Mouse (Mus musculus): Measurements from ENCODE around the gene Pcbp2. TPM values are rescaled to one million over a fixed set of nuclear protein-coding genes. Genes with fewer than 3 reads are reported as not detected.

Gene Pcbp2
- polyA plus RNA-seq, 1 experiment, result 289 TPM

DNA sequence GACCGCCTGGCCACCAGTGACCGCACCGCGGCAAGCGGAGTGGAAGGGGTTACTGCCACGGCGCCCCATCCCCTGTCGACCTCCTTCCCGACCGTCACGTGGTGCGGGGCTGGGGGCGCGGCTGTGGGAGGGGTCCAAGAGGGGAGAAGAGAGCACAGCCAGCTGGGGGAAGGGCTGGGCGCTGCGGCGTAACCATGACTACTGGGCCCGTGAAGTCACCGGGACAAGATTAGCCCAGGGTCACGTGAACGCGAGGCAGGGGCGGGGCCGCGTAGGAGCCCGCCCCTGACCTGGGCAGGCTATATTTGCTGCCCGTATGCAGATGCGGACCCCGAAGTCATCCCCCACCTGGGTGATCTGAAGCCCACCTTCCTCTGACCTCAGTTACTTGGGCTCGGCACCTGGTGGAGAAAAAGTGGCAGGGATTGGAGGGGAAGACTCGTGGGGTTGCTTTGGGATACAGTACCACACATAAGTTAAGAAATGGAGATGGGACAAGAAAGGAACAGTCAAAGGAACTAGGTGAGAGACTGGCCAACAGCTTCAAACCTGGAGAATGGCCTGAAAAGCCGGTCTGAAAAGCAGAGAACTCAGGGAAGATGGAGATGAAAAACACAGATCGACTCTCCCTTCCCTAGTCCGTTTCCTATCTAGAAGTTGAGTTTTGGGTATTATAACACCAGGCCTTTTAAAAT is 40.4 kb downstream of the Pcbp2 start:
- no peak for TF ChIP-seq GATA1 (IDR thresholded peaks at IDR 0.05; ENCODE audit: low read length)

DNA sequence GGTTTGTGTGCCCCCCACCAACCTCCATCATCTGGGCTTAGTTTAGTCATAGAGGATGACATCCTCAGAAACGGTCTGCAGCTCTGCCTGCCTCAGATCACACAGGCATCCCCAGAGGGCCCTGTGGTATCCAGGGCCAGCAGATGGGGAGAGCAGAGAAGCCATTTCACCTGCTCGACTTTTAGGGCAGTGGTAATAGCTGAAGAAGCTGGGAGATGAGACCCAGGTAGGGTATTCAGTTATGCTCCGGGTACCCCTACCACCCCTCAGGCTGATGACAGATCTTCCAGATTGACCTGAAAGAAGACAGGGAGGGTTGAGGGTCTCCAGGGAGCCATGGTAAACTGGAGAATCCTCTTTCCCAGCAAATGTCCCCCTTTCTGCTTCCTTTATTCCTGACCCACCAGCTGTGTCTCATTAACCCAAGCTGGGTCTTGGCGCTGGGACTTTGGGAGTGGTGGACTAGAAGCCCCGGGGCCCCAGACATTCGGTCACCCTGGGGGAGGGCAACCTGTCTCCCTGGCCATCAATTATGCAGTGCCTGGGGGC is 41.0 kb downstream of the Pcbp2 start:
- TF ChIP-seq GATA1 (IDR thresholded peaks at IDR 0.05; ENCODE audit: low read length), result no peak

DNA sequence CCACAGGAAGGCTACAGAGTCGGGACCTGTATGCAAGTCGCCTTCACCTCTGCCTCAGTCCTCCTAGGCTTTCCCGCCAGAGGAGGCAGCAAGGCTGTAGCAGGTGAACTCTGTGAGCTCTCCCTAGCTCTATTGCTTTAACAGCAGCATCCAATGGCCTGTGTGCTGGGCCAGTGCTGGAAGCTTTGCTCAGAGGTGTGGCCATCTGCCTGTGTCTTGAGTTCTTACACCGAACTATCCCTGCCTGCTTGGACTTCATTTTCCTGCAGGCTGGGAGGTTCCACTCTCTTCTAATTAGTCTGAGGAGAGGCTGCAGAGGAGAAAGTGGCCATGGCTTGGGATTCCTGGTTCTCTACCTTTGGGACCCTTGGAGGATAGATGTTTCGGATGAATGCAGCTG is 41.7 kb downstream of the Pcbp2 start:
- TF ChIP-seq GATA1 (IDR thresholded peaks at IDR 0.05; ENCODE audit: low read length), result no peak

DNA sequence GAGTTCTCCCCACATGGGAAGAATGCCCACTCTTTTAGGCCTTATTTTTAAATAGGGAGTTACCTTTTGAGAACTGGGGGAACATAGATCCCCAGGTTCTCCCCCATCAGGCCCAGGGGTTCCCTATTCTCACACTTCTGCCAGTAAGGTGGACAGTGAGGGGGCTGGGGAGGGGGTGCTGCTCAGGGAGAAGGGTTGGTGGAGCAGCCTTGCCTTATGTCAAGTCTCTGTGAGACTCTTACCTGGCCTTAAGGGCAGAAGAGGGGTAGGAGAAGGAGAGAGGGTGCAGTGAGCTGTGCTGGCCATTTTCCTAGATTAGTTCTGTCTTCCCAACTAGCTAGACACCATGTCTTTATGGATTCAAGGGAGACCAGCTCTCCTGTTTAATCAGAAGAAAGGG is 42.1 kb downstream of the Pcbp2 start:
- TF ChIP-seq GATA1 (IDR thresholded peaks at IDR 0.05; ENCODE audit: low read length), result no peak

DNA sequence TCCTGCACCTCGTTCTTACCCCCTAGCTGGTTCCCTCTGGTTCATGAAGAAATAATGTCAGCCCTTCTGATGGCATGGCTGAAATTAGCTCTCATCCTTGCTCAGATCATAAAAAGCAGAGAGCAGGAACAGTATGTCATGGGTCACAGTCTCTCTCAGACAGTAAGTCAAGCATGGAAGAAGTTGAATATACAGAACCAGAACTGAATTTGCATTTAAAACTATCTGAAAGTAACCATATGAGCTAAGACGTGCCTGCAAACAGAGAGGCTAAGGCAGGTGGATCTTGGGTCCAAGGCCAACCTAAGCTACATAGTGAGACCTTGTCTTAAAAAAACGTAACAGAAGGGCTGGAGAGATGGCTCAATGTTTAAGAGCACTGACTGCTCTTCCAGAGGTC is 42.7 kb downstream of the Pcbp2 start:
- no peak for TF ChIP-seq GATA1 (IDR thresholded peaks at IDR 0.05; ENCODE audit: low read length)

DNA sequence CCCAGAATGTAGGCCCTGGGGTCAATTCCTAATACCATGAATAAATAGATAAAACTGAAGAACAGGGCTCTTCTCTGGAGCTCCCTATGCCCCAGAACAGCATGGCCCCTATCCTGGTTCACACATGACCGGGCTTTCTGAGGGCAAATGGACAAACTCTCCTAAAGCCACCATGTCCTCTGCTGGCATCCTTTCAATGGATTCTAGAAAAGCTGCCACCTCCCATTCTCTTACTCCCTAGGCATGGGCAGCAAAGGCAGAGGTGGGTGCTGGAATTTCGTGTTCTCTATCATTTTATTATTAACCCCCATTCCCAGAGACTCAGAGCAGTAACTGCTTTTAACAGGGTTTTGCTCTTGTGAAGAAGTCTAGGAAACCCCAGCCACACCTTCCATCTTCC is 44.9 kb downstream of the Pcbp2 start:
- TF ChIP-seq GATA1 (IDR thresholded peaks at IDR 0.05; ENCODE audit: low read length), result no peak

DNA sequence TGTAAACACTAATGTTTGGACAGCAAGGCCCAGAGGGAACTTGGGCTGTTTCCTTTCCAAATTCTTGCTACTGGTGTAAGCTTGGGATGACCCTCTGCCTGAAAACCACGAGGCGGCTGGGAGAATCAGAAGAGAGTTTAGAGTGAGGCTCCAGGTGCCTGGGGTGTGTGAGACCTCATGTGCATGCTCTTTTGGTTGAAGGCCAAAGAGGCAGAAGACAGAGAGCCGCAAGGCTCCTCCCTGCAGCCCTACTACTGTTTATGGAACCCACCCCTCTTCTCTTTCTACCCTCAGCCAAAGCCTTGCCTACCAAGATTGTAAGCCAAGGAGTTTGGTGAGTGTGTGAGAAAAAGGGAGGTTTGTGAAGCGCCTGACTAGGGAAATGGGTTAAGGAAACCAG is 45.5 kb downstream of the Pcbp2 start:
- no peak for TF ChIP-seq GATA1 (IDR thresholded peaks at IDR 0.05; ENCODE audit: low read length)

DNA sequence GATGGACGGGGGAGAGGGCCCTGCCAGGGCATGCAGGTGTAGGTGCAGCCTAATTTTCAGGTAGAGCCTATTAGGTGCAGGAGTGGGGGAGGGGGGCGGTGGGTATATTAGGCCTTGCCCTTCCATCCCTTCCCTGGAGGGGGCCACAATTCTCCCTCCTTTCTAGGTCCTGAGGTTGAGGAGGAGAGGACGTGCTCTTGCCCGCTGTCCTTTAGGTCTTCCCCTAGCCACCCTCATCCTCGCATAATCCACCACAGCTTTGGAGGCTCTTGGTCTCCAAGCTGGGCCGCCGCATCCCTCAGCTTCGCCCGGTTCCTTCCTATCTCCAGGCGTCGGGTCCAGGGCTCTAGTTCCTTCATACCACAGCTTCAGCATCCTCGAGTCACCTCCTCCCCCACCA is 46.0 kb downstream of the Pcbp2 start:
- no peak for TF ChIP-seq GATA1 (IDR thresholded peaks at IDR 0.05; ENCODE audit: low read length)

DNA sequence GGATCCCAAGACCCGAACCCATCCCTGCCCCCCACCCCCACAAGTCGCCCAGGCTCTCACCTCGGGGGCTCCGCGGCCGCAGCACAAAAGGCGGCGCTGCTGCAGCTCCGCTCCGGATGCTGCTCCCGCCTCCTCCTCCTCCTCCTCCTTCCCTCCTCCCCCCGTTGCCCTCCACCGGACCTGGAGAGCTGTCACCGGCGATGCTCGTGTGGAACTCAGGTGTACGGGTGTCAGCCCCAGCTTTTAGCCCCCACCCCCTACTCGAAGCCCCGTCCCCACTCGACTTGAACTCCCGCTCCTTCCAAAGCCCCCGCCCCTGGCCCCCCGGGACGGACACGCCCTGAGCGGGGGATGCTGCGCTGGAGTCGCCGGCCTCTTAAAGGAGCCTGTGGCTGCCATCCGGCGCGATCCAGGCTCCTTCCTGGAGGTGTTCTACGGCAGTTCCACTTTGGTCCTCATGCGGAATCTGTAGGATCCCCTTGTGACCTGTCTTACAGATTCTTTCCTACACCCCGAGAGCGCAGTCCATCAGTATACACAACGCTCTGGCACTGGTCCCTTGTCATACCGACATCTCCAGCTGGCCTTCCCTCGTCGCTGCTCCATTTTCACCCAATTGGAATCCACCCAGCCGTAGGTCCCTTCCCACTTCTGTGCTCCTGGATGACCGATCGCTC is 46.5 kb downstream of the Pcbp2 start, which contains the start of gene Map3k12:
Gene Map3k12 (minus strand): TSS at position 337 of the 677 bp plus-strand sequence.
- TF ChIP-seq GATA1 (IDR thresholded peaks at IDR 0.05; ENCODE audit: low read length), result no peak

DNA sequence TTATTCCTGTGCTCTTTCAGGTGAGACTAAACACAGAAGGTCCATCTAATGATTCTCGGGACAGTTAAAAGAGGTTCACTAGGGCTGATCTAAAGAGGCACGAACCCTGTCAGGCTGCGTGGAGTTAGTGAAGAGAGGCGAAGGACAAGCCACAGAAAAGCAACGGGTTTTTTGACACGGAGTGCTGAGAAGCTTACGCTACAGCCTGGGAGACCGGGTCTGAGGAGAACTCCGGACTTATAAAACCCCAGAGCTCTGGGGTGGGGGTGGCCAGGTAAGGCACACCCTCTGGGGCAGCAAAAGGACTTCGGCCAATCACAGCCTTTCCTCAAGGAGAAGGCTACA is 47.3 kb downstream of the Pcbp2 start:
- TF ChIP-seq GATA1 (IDR thresholded peaks at IDR 0.05; ENCODE audit: low read length), result no peak

DNA sequence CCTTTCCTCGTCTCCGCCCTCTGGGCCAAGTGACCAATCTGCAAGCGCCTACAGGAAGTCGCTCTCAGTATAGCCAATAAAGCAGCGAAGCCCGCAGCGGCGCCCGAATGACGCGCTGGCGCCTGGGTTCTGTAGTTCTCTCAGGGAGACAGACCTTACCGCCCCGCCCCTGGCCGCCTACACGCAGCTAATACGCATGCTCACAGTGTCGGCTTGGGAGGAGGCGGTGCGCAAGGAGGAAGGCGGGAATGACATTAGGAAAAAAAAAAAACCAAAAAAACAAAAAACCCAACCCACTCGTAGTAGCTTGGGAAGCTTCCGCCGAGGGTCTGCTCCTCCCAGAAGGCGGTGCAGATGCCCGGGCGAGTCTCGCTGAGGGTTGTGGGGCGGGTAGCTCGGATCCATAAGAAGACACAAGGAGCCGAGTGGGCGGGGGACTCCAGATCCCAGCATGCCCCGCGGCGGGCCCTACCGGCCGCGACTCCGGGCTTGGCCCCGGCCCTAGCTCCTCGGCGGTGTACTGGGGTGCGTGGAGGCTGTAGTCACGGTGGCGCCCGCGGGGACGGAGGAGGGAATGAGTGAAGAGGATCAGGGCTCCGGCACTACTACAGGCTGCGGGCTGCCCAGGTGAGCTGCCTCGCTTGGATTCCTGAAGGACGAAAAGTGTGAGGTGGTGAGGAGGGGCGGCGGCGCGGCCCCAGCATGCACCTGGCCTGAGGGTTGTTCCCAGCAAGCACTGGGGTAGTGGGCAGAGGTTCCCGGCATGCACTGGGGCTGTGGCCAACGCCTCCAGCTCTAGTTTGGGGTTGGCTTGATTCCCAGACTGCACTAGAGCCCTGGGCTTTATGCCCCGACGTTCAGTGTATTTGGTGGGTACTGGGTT is 47.9 kb downstream of the Pcbp2 start, which contains the start of gene Tarbp2:
Gene Tarbp2 (plus strand): TSS at position 217 of the 883 bp plus-strand sequence.
- TF ChIP-seq GATA1 (IDR thresholded peaks at IDR 0.05; ENCODE audit: low read length), result no peak

DNA sequence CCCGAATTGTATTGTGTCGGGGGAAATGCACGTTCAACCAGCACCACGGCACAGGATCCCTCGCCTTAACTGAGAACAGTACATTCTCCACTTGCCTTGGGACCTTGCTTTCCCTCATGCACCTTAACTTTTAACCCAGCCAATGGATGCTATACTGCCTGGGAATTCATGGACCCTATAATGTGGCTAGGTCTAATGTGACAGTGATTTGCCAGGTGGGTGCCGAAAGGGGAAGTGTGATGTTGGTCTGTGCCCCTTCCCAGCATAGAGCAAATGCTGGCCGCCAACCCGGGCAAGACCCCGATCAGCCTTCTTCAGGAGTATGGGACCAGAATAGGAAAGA is 48.5 kb downstream of the Pcbp2 start:
- TF ChIP-seq GATA1 (IDR thresholded peaks at IDR 0.05; ENCODE audit: low read length), result no peak

DNA sequence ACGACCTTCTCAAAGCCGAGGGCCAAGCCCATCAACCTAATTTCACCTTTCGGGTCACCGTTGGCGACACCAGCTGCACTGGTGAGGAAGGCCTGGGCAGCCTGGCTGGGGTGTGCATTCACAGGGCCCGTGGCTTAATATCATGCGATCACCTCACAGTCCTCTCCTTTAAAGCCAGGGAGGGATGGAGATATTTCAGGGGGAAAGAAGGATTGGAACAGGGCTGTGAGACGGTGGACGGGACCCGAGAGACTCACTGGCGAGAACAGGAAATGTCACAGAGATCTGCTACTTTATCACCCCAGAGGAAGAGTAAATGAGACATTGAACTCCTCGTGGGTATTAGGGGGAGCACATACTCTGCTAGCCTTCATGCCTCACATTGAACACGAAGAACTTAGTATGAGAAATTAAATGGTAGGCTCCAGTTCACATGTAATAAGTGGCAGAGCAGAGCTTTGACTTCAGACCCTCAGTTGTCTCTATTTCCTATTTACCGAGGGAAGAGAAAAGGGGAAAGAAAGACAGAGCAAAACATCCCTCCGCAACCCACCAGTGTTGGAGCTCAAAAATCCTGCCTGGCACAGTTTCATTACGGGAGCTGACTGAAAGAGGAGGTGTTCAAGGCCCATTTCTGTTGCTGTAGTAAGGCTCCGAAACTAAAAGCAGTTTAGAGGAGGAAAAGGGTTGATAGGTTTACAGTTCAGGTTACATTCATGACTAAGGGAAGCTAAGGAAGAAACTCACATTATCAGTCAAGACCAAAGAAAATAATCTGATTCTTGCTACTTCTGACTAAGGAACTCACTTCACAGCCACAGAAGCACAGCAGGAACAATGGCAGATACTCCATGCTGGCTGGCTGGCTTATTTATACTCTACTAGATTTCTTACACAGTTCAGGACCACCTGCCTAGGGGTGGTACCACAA is 49.1 kb downstream of the Pcbp2 start:
- TF ChIP-seq GATA1 (IDR thresholded peaks at IDR 0.05; ENCODE audit: low read length), result no peak

DNA sequence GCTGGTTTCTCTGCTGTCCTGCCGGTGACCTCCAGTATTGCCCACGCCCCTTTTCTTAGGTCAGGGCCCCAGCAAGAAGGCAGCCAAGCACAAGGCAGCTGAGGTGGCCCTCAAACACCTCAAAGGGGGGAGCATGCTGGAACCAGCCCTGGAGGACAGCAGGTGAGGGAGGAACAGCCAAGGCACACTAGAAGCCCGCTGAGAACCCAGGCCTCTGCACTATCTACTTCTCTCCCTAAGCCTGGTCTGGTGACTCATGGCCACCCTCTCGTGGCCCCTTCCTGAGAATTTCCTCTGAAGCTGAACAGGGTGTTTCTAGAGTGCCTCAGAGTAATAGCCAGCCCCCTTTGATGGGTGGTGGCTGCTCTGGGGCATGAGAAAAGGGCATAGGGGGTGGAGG is 50.1 kb downstream of the Pcbp2 start:
- no peak for TF ChIP-seq GATA1 (IDR thresholded peaks at IDR 0.05; ENCODE audit: low read length)

DNA sequence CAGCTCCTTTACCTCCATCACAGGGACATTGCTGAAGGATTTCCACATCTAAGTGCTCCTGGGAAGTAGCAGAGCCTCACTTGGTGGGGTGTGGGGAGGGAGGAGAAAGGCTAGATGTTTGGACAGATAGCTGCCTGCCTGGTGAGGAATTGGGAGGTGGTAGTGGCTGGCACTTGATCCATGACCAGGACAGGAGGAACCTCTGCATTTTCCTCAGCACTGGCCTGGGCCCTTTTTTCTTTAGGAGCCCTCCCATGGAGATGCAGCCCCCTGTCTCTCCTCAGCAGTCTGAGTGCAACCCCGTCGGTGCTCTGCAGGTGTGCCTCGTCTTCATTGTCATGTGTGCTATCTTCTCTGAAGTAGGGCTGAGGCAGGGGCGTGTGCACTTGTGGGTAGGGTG is 51.1 kb downstream of the Pcbp2 start:
- no peak for TF ChIP-seq GATA1 (IDR thresholded peaks at IDR 0.05; ENCODE audit: low read length)
